In the genomic region with DNA sequence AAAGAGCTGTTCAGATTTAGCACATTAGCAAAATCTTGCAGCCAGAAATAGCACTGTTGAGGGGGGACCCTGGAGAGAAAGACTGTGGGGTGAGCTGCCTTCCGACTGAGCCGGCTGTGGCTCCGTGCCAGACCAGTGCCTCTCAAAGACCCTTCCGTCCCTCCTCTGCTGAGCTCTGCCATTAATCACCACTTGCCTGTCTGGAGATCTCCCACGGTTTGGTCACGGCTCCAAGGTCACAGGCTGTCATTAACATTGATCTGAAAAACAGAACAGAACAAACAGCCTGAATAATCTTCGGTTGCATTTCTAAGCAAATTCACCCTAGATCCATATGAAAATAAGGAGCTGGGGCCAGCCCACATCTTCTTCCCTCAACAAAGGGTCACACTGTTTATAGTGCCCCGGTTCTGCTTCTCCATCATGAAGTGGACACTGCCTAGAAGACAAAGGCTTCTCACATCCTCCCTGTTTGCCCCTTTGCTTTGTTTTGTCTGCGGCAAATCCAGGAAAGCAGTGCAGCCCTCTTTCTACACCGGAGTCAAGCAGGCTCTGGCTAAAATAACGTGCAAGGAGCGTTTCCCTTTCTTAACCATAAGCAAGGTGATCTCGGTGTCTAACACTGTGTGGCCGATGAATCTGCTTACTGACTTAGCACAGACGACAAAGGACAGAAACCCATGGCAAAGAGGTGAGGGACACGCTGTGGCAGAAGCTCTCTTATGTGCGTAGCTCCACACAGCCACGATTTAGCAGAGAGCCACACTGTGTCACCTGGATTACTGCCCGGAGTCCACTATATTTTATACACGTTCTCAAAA, we compare ENCODE assay signal across 8 mouse cellular contexts. TPM values are rescaled to one million over a fixed set of nuclear protein-coding genes. Genes with fewer than 3 reads are reported as not detected.
A peak's percentile ranks its signal among the peaks of the same experiment; 100 is the strongest.
DNase-seq lines count a peak whose midpoint lies in the region; ATAC-seq lines count a peak whose summit lies in the region.

No protein-coding gene starts in this region.

- peak overlapping the region in 1 of 2 experiments; percentile 12; a peak in 1 of 4 replicates for H3K4me3 ChIP-seq in heart, embryonic 14.5 days (ENCODE audit: control insufficient read depth in 1 of 2, insufficient read depth in 1 of 2, low read depth in 1 of 2, low read length in 2 of 2)
- H3K4me3 ChIP-seq in forebrain, embryonic 13.5 days: peak overlapping the region; percentile 19
- no peak overlapping the region for H3K4me3 ChIP-seq in intestine, embryonic 16.5 days (ENCODE audit: low read length)
- H3K4me3 ChIP-seq in stomach, embryonic 15.5 days (replicated peaks): peak overlapping the region; percentile 9; the same call in 1 of the 2 replicates

- no peaks in the 10 kb centered on the region for H3K9me3 ChIP-seq in heart, embryonic 14.5 days (ENCODE audit: control insufficient read depth, low read length)
- no peaks in the 10 kb centered on the region for H3K9me3 ChIP-seq in forebrain, embryonic 13.5 days (replicated peaks)
- H3K9me3 ChIP-seq in intestine, embryonic 16.5 days (ENCODE audit: control insufficient read depth, low read length): no peaks in the 10 kb centered on the region
- H3K9me3 ChIP-seq in stomach, embryonic 15.5 days: no peaks in the 10 kb centered on the region

- H3K27ac ChIP-seq in heart, embryonic 14.5 days (replicated peaks in 1 of 2; ENCODE audit: control insufficient read depth in 1 of 2, insufficient read depth in 1 of 2, low read depth in 2 of 2, low read length in 2 of 2): peak overlapping the region; percentile 74 to 78
- H3K27ac ChIP-seq in forebrain, embryonic 13.5 days: peak overlapping the region; percentile 78
- no peak overlapping the region for H3K27ac ChIP-seq in intestine, embryonic 16.5 days (ENCODE audit: low read length)
- peak overlapping the region; percentile 2; the same call in 1 of the 2 replicates for H3K27ac ChIP-seq in stomach, embryonic 15.5 days

- peak overlapping the region; percentile 56 for H3K9ac ChIP-seq in heart, embryonic 14.5 days (ENCODE audit: low read length)
- peak overlapping the region; percentile 43 for H3K9ac ChIP-seq in forebrain, embryonic 13.5 days
- H3K9ac ChIP-seq in intestine, embryonic 16.5 days (ENCODE audit: low read depth, low read length): peak overlapping the region; percentile 36; the same call in 1 of the 2 replicates
- H3K9ac ChIP-seq in stomach, embryonic 15.5 days: no peak overlapping the region

- no peaks in the 10 kb centered on the region for H3K36me3 ChIP-seq in heart, embryonic 14.5 days (ENCODE audit: control insufficient read depth, insufficient read depth, low read length)
- H3K36me3 ChIP-seq in forebrain, embryonic 13.5 days (ENCODE audit: poor library complexity, severe bottlenecking): no peaks in the 10 kb centered on the region
- no peaks in the 10 kb centered on the region for H3K36me3 ChIP-seq in intestine, embryonic 16.5 days (ENCODE audit: control insufficient read depth, insufficient read depth, low read length)
- H3K36me3 ChIP-seq in stomach, embryonic 15.5 days: no peaks in the 10 kb centered on the region

- H3K27me3 ChIP-seq in heart, embryonic 14.5 days (ENCODE audit: control insufficient read depth, insufficient read depth, low read length): no peaks in the 10 kb centered on the region
- H3K27me3 ChIP-seq in forebrain, embryonic 13.5 days: peaks cover 12% of the 10 kb centered on the region; the same call in 1 of the 2 replicates
- no peaks in the 10 kb centered on the region for H3K27me3 ChIP-seq in intestine, embryonic 16.5 days (replicated peaks; ENCODE audit: control insufficient read depth, insufficient read depth, low read length)
- H3K27me3 ChIP-seq in stomach, embryonic 15.5 days (replicated peaks): no peaks in the 10 kb centered on the region

- H3K4me2 ChIP-seq in heart, embryonic 14.5 days (ENCODE audit: low read length): peak overlapping the region; percentile 50
- peak overlapping the region; percentile 49 for H3K4me2 ChIP-seq in forebrain, embryonic 13.5 days
- H3K4me2 ChIP-seq in intestine, embryonic 16.5 days (ENCODE audit: low read depth, low read length): peak overlapping the region; percentile 20; the same call in 1 of the 2 replicates
- peak overlapping the region; percentile 40 for H3K4me2 ChIP-seq in stomach, embryonic 15.5 days

- ATAC-seq in heart, embryonic 14.5 days (ENCODE audit: insufficient number of reproducible peaks, insufficient read depth, low FRiP score, low read depth): no peak
- peak; percentile 84 for ATAC-seq in forebrain, embryonic 13.5 days
- no peak for ATAC-seq in intestine, embryonic 16.5 days
- ATAC-seq in stomach, embryonic 15.5 days (ENCODE audit: insufficient read depth, low FRiP score, low read depth): peak; percentile 58; the same call in 1 of the 2 replicates

- 31% methylated on average over 20 of the region's 20 CpGs for WGBS in heart, embryonic 14.5 days
- WGBS in forebrain, embryonic 13.5 days: 21% methylated on average over 20 of the region's 20 CpGs
- 22% methylated on average over 20 of the region's 20 CpGs for WGBS in intestine, embryonic 16.5 days
- 19% methylated on average over 20 of the region's 20 CpGs for WGBS in stomach, embryonic 15.5 days

- H3K4me1 ChIP-seq in heart, embryonic 14.5 days (ENCODE audit: control insufficient read depth in 2 of 2, insufficient read depth in 2 of 2, low read length in 2 of 2): peaks cover 12 to 23% of the 10 kb centered on the region in 2 experiments
- peaks cover 23% of the 10 kb centered on the region for H3K4me1 ChIP-seq in forebrain, embryonic 13.5 days
- peaks cover 11% of the 10 kb centered on the region for H3K4me1 ChIP-seq in intestine, embryonic 16.5 days (ENCODE audit: control insufficient read depth, insufficient read depth, low read length)
- H3K4me1 ChIP-seq in stomach, embryonic 15.5 days: no peaks in the 10 kb centered on the region

- DNase-seq in heart, adult 8-10 months (ENCODE audit: low spot score): no peak
- peak; percentile 27 for DNase-seq in cerebellum, adult 11 months
- peak; percentile 15 to 31 for DNase-seq in lung, postnatal 4 days
- DNase-seq in liver: no peak

RNA-seq across cellular contexts. Expression of gene Ttc30a1, which starts 47.5 kb away (rescaled TPM):
- polyA plus RNA-seq in heart, embryonic 14.5 days (2014; fragmentation: Nextera tagmentation; extraction: Ambion mirVana): 5.8 and 6.5 TPM in 2 replicates
- 1 to 10 TPM; 3.2 to 4.4 (median 4.2) TPM for total RNA-seq in heart, adult 8-10 months (2022)
- 8.1 and 8.4 TPM in 2 replicates for polyA plus RNA-seq in forebrain, embryonic 13.5 days (2015; fragmentation: Nextera tagmentation; extraction: Ambion mirVana)
- polyA plus RNA-seq in intestine, embryonic 16.5 days (2015; fragmentation: Nextera tagmentation; extraction: Ambion mirVana): 5.1 and 5.2 TPM in 2 replicates
- polyA plus RNA-seq in stomach, embryonic 15.5 days (2015; fragmentation: Nextera tagmentation; extraction: Ambion mirVana): 6.1 and 7.2 TPM in 2 replicates

RNA-seq across cellular contexts. Expression of gene Ttc30a2, which starts 51.3 kb away (rescaled TPM):
- 1.1 and 1.9 TPM in 2 replicates for polyA plus RNA-seq in heart, embryonic 14.5 days (2014; fragmentation: Nextera tagmentation; extraction: Ambion mirVana)
- 1 to 10 TPM; 2.1 to 3.5 (median 2.5) TPM for total RNA-seq in heart, adult 8-10 months (2022)
- 0.45 and 0.56 TPM in 2 replicates for polyA plus RNA-seq in forebrain, embryonic 13.5 days (2015; fragmentation: Nextera tagmentation; extraction: Ambion mirVana)
- 0.15 and 0.22 TPM in 2 replicates for polyA plus RNA-seq in intestine, embryonic 16.5 days (2015; fragmentation: Nextera tagmentation; extraction: Ambion mirVana)
- polyA plus RNA-seq in stomach, embryonic 15.5 days (2015; fragmentation: Nextera tagmentation; extraction: Ambion mirVana): 0.19 and 0.37 TPM in 2 replicates

Comparison
In these comparisons a context has a peak if more than half of its experiments do, and no peak if none do; other contexts are left out.
1. ATAC-seq: peak in forebrain, embryonic 13.5 days (single experiment) and stomach, embryonic 15.5 days (single experiment); none in heart, embryonic 14.5 days (single experiment) and intestine, embryonic 16.5 days (single experiment).
2. DNase-seq: peak in cerebellum, adult 11 months (single experiment) and lung, postnatal 4 days (2 of 2); none in heart, adult 8-10 months (single experiment) and liver (single experiment).
3. Peak in every context shown above with its lines, with median percentiles within 50 percentile points of each other: H3K4me2 ChIP-seq.